Comparison of ENCODE assay signal across 28 mouse cellular contexts in the genomic region with DNA sequence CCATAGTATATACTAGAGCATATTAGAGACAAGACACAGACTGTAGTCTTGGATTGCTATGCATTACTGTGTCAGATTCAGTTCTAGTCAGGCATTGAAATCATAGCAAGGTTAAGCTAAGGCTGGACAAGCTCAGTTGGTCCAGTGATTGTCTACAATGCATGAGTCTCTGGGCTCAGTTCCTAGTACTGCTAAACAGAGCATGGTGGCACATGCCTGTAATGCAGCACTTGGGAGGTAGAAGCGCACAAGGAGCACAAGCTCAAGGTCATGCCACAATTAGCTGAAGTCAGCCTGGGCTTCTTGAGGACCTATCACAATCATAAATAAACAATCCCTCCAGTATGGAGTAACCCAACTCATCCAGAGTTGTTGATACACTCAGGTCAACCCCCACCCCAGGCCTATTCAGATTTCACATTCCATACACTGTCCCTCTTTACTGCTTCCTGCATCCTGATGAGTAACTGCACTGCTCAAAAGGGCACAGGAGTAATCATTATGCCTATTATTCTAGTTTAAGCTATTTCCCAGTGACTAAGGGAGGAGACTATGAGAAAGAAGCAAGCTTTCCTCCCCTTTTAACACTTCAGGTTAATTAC.
DNase-seq lines count a peak whose midpoint lies in the region; ATAC-seq and TF ChIP-seq lines count a peak whose summit lies in the region.
"Had no signal": no experiment of that assay in that cellular context is flagged by ENCODE, and none has a peak within 500 bp of the region (broad histone marks: within the 10 kb centered on the region; RNA-seq: fewer than 3 reads in every experiment).

No protein-coding gene starts in this region.

- no peak overlapping the region for H3K9ac ChIP-seq in intestine, embryonic 15.5 days
- H3K9ac ChIP-seq in intestine, embryonic 16.5 days (ENCODE audit: low read depth, low read length): no peak overlapping the region
- H3K9ac ChIP-seq in kidney, embryonic 15.5 days: no peak overlapping the region
- H3K9ac ChIP-seq: embryonic facial prominence, embryonic 12.5 days; embryonic facial prominence, embryonic 15.5 days; forebrain, postnatal 0 days; heart, embryonic 12.5 days; hindbrain, embryonic 12.5 days; hindbrain, embryonic 15.5 days had no signal

- H3K4me2 ChIP-seq in intestine, embryonic 15.5 days (replicated peaks): no peak overlapping the region
- no peak overlapping the region for H3K4me2 ChIP-seq in intestine, embryonic 16.5 days (ENCODE audit: low read depth, low read length)
- H3K4me2 ChIP-seq in kidney, embryonic 15.5 days: no peak overlapping the region
- H3K4me2 ChIP-seq: embryonic facial prominence, embryonic 12.5 days; embryonic facial prominence, embryonic 15.5 days; heart, embryonic 12.5 days; hindbrain, embryonic 12.5 days; hindbrain, embryonic 15.5 days had no signal

- H3K9me3 ChIP-seq in intestine, embryonic 15.5 days: no peaks in the 10 kb centered on the region
- no peaks in the 10 kb centered on the region for H3K9me3 ChIP-seq in intestine, embryonic 16.5 days (ENCODE audit: control insufficient read depth, low read length)
- H3K9me3 ChIP-seq in kidney, embryonic 15.5 days (replicated peaks): no peaks in the 10 kb centered on the region
- H3K9me3 ChIP-seq: embryonic facial prominence, embryonic 12.5 days; embryonic facial prominence, embryonic 15.5 days; heart, embryonic 12.5 days; hindbrain, embryonic 12.5 days; hindbrain, embryonic 15.5 days had no signal

- 66% methylated on average over 1 of the region's 1 CpGs for WGBS in intestine, embryonic 15.5 days
- 75% methylated on average over 1 of the region's 1 CpGs for WGBS in intestine, embryonic 16.5 days
- WGBS in kidney, embryonic 15.5 days: 42% methylated on average over 1 of the region's 1 CpGs
- WGBS in olfactory bulb, adult 2 months: 94% methylated on average over 1 of the region's 1 CpGs

- H3K27ac ChIP-seq in intestine, embryonic 15.5 days: no peak overlapping the region
- H3K27ac ChIP-seq in intestine, embryonic 16.5 days (ENCODE audit: low read length): no peak overlapping the region
- H3K27ac ChIP-seq in kidney, embryonic 15.5 days: no peak overlapping the region
- peak overlapping the region; percentile 73 for H3K27ac ChIP-seq in olfactory bulb, adult 2 months (ENCODE audit: insufficient read depth, low read depth, low read length)
- H3K27ac ChIP-seq: embryonic facial prominence, embryonic 12.5 days; embryonic facial prominence, embryonic 15.5 days; gastrocnemius, adult 2 months; hindbrain, embryonic 12.5 days; hindbrain, embryonic 15.5 days had no signal

- 0 out of 2 replicates have a peak, but pooled peaks cover 3% of the 10 kb centered on the region for H3K4me1 ChIP-seq in intestine, embryonic 15.5 days (replicated peaks)
- no peaks in the 10 kb centered on the region for H3K4me1 ChIP-seq in intestine, embryonic 16.5 days (ENCODE audit: control insufficient read depth, insufficient read depth, low read length)
- H3K4me1 ChIP-seq in kidney, embryonic 15.5 days: 0 out of 2 replicates have a peak, but pooled peaks cover 3% of the 10 kb centered on the region
- no peaks in the 10 kb centered on the region for H3K4me1 ChIP-seq in olfactory bulb, adult 2 months (ENCODE audit: control insufficient read depth, insufficient read depth, low read length)
- H3K4me1 ChIP-seq: embryonic facial prominence, embryonic 12.5 days; embryonic facial prominence, embryonic 15.5 days; hindbrain, embryonic 12.5 days; hindbrain, embryonic 15.5 days had no signal

- H3K27me3 ChIP-seq in intestine, embryonic 15.5 days (replicated peaks): no peaks in the 10 kb centered on the region
- no peaks in the 10 kb centered on the region for H3K27me3 ChIP-seq in intestine, embryonic 16.5 days (replicated peaks; ENCODE audit: control insufficient read depth, insufficient read depth, low read length)
- H3K27me3 ChIP-seq in kidney, embryonic 15.5 days: no peaks in the 10 kb centered on the region
- H3K27me3 ChIP-seq: embryonic facial prominence, embryonic 12.5 days; embryonic facial prominence, embryonic 15.5 days; heart, embryonic 12.5 days; hindbrain, embryonic 12.5 days; hindbrain, embryonic 15.5 days had no signal

- no peak for DNase-seq in kidney, adult 11 months
- peak; percentile 6 to 10 for DNase-seq in kidney, postnatal 4 days
- no peak for DNase-seq in kidney, postnatal 25 days
- no peak for DNase-seq in lung, postnatal 10 days
- DNase-seq: adrenal gland, adult 8-10 months; adrenal gland, postnatal 25 days; cerebellum, adult 11-12 months; cerebellum, adult 8-10 months; cerebellum, postnatal 10 days; cerebellum, postnatal 36 days; forebrain, postnatal 0 days; gastrocnemius, adult 2 months; gastrocnemius, postnatal 14 days; heart, adult 11 months; heart, postnatal 14 days; heart, postnatal 4 days had no signal

- 0 out of 2 replicates have a peak, but pooled peaks have one; percentile 12 for ATAC-seq in intestine, embryonic 15.5 days
- ATAC-seq in intestine, embryonic 16.5 days: no peak
- ATAC-seq in kidney, embryonic 15.5 days (replicated peaks; ENCODE audit: low FRiP score): peak; percentile 86
- ATAC-seq: activated CD4-positive, CD25-positive, alpha-beta regulatory T cell, adult 4 months; CD4-positive, CD25-positive, alpha-beta regulatory T cell, adult 4 months; forebrain, embryonic 14.5 days; forebrain, postnatal 0 days had no signal

- no peaks in the 10 kb centered on the region for H3K36me3 ChIP-seq in intestine, embryonic 15.5 days
- no peaks in the 10 kb centered on the region for H3K36me3 ChIP-seq in intestine, embryonic 16.5 days (ENCODE audit: control insufficient read depth, insufficient read depth, low read length)
- H3K36me3 ChIP-seq in kidney, embryonic 15.5 days: no peaks in the 10 kb centered on the region
- H3K36me3 ChIP-seq: embryonic facial prominence, embryonic 12.5 days had no signal

- no peak overlapping the region for H3K4me3 ChIP-seq in intestine, embryonic 15.5 days (replicated peaks)
- H3K4me3 ChIP-seq in intestine, embryonic 16.5 days (ENCODE audit: low read length): no peak overlapping the region
- no peak overlapping the region for H3K4me3 ChIP-seq in kidney, embryonic 15.5 days (replicated peaks)
- no peak overlapping the region for H3K4me3 ChIP-seq in olfactory bulb, adult 2 months (ENCODE audit: insufficient read depth, low read depth, low read length)
- H3K4me3 ChIP-seq: embryonic facial prominence, embryonic 12.5 days; embryonic facial prominence, embryonic 15.5 days; gastrocnemius, adult 2 months; heart, embryonic 12.5 days; hindbrain, embryonic 12.5 days; hindbrain, embryonic 15.5 days had no signal

- no peak for TF ChIP-seq CTCF in olfactory bulb, adult 2 months (IDR thresholded peaks at IDR 0.05; ENCODE audit: insufficient read depth, low read depth, low read length)

- no peak for TF ChIP-seq POLR2A in olfactory bulb, adult 2 months (IDR thresholded peaks at IDR 0.05; ENCODE audit: insufficient read depth, low read depth, low read length)

Comparison
In these comparisons a context has a peak if more than half of its experiments do, and no peak if none do; other contexts are left out.
1. DNase-seq: peak in kidney, postnatal 4 days (2 of 2); none in kidney, adult 11 months (single experiment), kidney, postnatal 25 days (0 of 2) and lung, postnatal 10 days (single experiment).